Comparison of ENCODE assay signal across 15 mouse cellular contexts in genomic region chr1:89081371-89081770, GRCm38 (mm10). TPM values are rescaled to one million over a fixed set of nuclear protein-coding genes. Genes with fewer than 3 reads are reported as not detected.
"Had no signal": no experiment of that assay in that cellular context is flagged by ENCODE, and none has a peak within 500 bp of the region (broad histone marks: within the 10 kb centered on the region; RNA-seq: fewer than 3 reads in every experiment).

No protein-coding gene starts in this region.

- H3K4me2 ChIP-seq: liver, embryonic 12.5 days; lung, embryonic 14.5 days; neural tube, embryonic 12.5 days; stomach, embryonic 15.5 days had no signal

- DNase-seq: layer of hippocampus, adult 9-11 months; layer of hippocampus, postnatal 36 days; lung, embryonic 14.5 days; lung, postnatal 10 days; lung, postnatal 4 days; midbrain, embryonic 14.5 days; thymus, postnatal 4 days had no signal

- H3K9me3 ChIP-seq: limb, embryonic 13.5 days; liver, embryonic 12.5 days; midbrain, embryonic 10.5 days; neural tube, embryonic 12.5 days; stomach, embryonic 15.5 days had no signal

- H3K4me1 ChIP-seq: liver, embryonic 12.5 days had no signal

- H3K9ac ChIP-seq: limb, embryonic 13.5 days; liver, embryonic 12.5 days; lung, embryonic 14.5 days; neural tube, embryonic 12.5 days; stomach, embryonic 15.5 days had no signal

- ATAC-seq: hindbrain, postnatal 0 days; liver, embryonic 12.5 days had no signal

- H3K36me3 ChIP-seq: limb, embryonic 13.5 days; liver, embryonic 12.5 days; stomach, embryonic 15.5 days had no signal

- H3K27me3 ChIP-seq: limb, embryonic 13.5 days; liver, embryonic 12.5 days; neural tube, embryonic 12.5 days; stomach, embryonic 15.5 days had no signal

- H3K27ac ChIP-seq: hindbrain, postnatal 0 days; kidney, postnatal 0 days; limb, embryonic 13.5 days; liver, embryonic 12.5 days; midbrain, embryonic 10.5 days; neural tube, embryonic 12.5 days; stomach, embryonic 15.5 days had no signal

- H3K4me3 ChIP-seq: limb, embryonic 13.5 days; liver, embryonic 12.5 days; midbrain, embryonic 10.5 days; neural tube, embryonic 12.5 days; stomach, embryonic 15.5 days had no signal

RNA-seq across cellular contexts. Expression of gene Sh3bp4, which starts 11.2 kb away (rescaled TPM):
- total RNA-seq: neutrophil, adult 5-6 weeks had no signal
